Mouse (Mus musculus) T-helper 17 cell (primary cell): ENCODE results near the gene Itprid1.

Experiments
- in situ Hi-C, 2 experiments: fragments of 300-600 bp; cut with MboI, MseI; formaldehyde crosslinking; loops; 1 replicate in 1 of 2; 2 replicates in 1 of 2; pipeline ENCODE4 v1.15.1; 2025; ENCODE audit warnings: high pct_unique_total_duplicates in 2 of 2

Gene Itprid1

DNA sequence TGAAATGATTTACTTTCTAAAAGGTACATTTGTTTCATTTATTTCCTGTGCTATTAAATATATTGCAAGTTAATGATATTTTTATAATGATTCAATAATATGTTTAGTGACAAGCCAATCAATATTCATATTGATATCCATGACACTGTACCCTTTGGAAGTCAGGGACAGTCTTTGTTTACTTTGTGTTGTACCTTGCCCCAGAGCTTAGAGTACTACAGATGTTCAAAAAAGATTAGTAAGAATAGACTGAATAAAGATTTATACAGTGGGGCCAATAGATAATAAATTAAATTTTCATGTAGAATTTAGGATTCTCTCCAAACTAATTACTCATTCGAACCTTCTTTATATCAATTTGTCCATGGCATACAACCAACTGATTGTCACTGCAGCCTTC lies 50.9 kb downstream of the Itprid1 start:
- in situ Hi-C loops: no loop called here

- in situ Hi-C loops: no loop called here
These were observed 65.1 kb downstream of the Itprid1 start for GRCm38 (mm10) chr6:55901568-55902328.

- in situ Hi-C loops: no loop called here
These were observed 65.6 kb downstream of the Itprid1 start for GRCm38 (mm10) chr6:55902329-55902605.

DNA sequence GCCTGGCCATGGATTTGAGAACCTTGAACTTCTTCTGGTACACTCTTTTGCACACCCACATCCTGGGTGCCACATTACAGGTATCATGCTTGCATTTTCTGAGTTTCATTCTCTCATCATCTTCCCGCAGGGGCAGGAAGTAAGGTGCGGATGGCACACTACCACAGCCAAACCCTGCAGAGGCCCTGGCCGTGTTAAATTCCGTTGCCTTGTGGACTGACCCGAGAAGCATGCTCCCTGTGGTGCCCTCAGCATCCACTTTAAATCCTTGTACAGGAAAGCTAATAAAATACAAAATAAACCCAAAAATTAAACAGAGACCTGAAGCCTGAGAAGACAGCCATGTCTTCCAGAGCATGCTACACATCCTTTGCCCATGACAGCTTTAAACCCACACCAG lies 82.5 kb downstream of the Itprid1 start:
- in situ Hi-C loops: no loop called here

DNA sequence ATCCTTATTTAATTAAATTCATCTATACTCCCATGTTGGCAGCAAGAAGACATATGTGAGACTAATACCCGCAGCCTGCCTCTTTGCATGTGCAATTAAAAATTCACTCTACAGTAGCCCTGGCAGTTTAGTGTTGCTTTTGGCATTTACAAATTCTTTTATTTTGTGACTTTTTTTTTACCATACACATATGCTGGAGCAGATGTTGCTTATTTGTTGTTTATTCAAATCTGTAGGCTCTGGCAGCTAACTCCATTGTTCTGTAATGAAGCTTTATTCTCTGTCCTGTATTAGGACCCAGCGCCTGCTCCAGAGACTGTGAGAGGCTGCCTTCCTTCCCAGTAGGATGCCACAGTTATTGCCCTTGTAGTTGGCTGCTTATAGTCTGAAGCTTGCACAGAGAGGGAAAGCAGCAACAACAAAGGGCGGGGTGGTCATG lies 83.6 kb downstream of the Itprid1 start:
- in situ Hi-C loops: no loop called here

DNA sequence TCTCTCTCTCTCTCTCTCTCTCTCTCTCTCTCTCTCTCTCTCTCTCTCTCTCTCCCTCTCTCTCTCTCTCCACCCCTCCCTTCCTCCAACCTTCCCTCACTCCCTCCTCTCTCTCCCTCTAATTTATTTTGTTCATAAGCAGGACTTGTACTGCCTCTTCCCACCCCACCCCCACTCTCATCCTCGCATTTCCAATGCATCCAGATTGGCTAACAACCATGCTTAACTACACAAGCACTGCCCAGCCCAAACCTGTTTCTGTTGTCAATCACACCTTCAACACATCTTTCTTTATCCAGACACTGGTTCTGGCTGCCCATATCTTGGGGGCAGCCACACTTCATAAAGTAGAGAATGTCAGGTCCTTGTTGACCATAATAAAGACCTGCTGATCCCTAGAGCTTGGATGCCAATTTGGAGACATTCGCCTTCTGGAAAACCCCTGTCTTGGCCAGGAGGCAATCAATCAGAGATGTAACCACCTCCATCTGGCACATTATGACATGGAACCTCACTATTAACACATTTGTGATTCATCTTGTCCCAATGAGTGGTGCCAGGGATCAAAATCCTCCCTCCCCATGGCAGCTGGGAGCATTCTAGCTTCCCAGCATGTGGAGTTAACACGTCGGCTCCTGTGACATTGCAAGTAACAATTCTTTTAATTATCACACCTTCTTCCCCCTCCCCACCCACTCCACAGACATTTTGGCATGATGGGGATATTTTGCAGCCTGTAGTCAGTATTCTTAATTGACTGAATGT lies 84.4 kb downstream of the Itprid1 start:
- in situ Hi-C loops: no loop called here

- in situ Hi-C loops: no loop called here
These were observed 108.0 kb downstream of the Itprid1 start for GRCm38 (mm10) chr6:55944709-55945108.

DNA sequence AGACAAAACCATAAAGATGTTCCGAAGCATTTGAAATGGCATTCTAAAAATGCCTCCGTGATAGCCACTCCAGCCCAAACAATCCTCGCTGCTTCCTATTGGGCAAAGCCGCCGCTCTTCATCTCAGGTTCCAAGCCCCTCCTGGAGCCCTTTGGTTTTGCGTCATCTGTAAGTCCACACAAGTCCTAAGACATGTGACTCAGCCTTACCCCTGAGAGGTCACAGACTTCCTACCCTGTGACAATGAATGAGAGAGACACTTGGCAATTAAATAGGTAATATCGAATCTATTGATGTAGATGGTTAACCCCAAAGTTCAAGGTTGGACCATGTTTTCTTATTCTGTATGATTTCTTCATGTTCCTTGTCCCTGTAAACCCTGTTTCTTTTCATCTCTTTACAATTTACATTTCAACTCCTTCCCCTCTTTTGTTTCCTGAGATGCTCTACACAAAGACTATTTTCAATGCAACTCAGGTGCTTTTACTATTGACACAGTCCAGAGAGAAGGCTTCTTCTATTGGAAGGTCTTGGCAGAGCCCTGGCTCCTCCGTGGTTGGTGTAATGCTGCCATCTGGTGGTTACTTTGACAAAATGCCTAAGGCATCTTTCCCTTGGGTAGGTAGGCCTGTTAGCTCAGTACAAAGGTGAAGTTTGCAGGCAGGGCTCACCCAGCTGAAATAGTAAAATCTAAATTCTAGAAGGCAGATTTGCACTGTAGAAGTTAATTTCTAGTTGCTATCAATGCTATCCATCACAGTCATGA lies 113.8 kb downstream of the Itprid1 start:
- in situ Hi-C loops: loop anchor here (5.0 kb wide), 1 partner anchor 428 kb away; no protein-coding TSS in a partner anchor

GRCm38 (mm10) chr6:55972998-55973397 lies 136.3 kb downstream of the Itprid1 start:
- in situ Hi-C loops: no loop called here

GRCm38 (mm10) chr6:55979766-55980165 lies 143.1 kb downstream of the Itprid1 start:
- in situ Hi-C loops: no loop called here

DNA sequence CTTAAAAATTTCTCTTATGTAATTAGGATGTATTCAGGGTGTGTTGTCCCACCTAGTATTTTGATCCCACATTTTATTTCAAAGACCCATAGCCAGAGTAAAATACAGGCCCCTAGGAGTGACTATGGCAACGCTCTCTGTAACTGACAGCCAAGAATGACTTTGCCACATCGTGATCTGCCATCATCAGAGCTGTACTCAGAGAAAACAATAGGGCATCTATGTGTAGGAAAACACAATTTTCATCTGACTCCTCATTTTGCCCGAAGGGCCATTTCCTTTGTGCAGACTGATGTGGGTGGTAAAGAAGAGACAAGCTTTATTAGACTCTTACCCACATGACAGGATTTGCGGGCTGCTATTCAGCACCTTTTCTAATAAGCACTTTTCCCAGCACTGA lies 172.0 kb downstream of the Itprid1 start:
- in situ Hi-C loops: no loop called here

DNA sequence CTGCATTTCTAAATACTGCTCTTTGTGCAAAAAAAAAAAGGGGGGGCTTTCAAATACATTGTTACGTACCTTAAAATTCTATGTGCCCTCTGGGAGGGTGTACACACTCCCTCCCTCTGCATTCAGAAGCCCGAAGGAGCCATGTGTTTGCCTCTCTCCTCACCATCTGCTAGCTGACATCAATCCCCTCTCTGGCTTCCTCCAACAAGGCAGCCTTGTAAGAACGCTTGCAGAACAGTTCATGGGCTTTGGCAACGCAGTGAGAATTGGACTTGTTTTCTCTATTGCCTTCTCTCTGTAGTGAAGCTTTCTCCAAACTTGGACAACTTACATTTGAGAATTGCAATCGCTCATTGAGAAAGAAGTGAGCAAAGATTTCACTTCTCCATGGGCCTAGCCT lies 175.7 kb downstream of the Itprid1 start:
- in situ Hi-C loops: no loop called here

DNA sequence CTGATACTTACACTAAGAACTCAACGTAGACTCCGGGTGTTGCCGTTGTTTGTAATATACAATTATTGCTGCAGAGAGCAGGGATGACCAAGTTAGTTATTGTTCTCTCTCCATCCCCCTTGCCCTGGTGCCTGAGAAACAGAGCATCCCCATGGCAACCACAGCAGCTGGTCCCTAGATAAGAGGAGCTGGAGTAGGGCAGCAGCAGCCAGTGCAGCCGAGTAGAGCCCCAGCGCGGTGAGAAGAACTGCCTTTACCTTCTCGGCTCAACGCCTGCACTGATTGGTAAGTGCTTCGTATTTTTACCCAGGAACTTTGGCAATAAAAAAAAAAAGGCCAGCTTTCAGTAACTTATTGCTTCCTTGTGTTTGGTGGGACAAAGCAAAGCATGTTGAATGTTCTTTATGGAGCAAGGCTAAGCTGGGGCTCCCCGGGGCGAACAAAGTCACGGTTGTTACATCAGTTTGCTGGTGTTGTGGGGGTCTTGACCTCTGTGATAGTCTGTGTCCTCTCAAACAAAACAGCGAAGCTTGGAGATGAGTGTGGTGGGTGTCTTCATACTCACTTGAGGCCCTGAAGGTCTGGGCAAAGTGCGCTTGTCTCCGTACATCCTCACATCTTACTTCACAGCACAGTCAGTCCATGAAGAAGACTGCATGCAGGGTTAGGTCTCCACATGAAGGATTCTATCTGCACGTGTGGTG lies 180.7 kb downstream of the Itprid1 start, which contains the start of gene Ppp1r17:
Gene Ppp1r17 (plus strand): TSS at position 207 of the 704 bp plus-strand sequence.
- in situ Hi-C loops: no loop called here

DNA sequence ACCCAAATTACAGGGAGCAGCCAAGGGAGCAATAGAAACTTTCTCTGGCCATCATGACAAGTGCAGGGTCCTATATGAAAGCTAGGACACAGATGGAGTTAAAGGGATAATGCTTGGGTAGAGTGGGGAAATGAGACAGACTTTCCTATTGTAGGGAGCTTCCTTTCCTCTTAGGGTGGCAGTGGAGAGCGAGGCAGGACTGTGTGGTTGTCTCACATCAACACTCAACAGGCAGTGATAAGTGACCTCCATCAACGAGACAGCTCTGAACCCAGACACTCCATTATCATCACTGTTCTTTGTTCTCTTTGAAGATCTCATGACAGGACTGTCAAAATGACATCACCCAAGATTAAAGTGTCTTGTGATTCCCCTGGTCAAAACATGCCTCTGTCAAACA lies 182.9 kb downstream of the Itprid1 start:
- in situ Hi-C loops: no loop called here

DNA sequence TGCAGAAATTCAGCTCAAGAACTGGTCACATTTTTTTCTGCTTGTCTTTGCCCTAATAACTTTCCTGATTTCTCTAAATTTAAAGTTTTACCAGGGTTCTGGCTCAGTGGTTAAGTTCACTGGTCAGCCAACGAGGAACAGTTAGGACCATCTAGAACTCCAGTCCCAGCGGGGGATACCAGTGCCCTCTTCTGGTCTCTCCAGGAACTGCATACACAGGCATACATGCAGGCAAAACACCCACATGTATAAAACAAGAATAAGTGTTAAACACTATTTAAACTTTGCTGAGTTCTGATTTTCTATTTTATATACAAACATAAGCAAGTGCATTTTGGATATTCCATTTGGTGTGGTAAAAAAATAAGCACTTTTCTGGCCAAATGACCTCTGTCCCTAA lies 188.8 kb downstream of the Itprid1 start:
- in situ Hi-C loops: no loop called here

DNA sequence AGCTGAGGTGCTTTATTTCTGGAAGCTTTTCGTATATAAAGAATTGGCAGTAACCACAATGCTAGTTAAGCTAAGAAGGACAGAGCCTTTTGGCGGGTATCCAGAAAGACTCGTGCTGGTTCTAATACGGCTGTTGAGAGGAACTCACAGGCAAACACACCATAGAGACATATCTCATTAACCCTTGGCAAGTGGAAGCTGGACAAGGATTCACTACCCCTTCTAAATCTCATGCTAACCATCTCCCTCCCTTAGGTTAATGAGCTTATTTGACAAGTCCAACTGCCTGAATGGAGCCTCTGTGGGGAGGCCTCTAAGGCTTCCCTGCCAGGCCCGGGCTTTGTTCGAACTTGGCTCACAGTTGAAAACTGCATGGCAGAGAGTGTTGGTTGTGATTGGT lies 190.6 kb downstream of the Itprid1 start:
- in situ Hi-C loops: no loop called here

GRCm38 (mm10) chr6:56027966-56028365 lies 191.3 kb downstream of the Itprid1 start:
- in situ Hi-C loops: no loop called here
